Mouse (Mus musculus) brain, embryonic 18.5 days (tissue): ENCODE data around the gene Gpr183.
A peak's percentile ranks its signal among the peaks of the same experiment; 100 is the strongest.

Source experiments
- DNase-seq: peaks from one replicate; pipeline ENCODE4 v3.0.0-alpha.2; 2012; ENCODE audit warnings: low read depth, low spot score

Gpr183 gene

GRCm38 (mm10) chr14:121931594-121931993 lies 33.4 kb downstream of the Gpr183 start:
- no peak for DNase-seq

GRCm38 (mm10) chr14:121930731-121931383 lies 34.1 kb downstream of the Gpr183 start:
- DNase-seq, result no peak

GRCm38 (mm10) chr14:121929243-121929951 lies 35.6 kb downstream of the Gpr183 start:
- no peak for DNase-seq

GRCm38 (mm10) chr14:121928375-121929137 lies 36.4 kb downstream of the Gpr183 start:
- DNase-seq, result peak; percentile 32

- DNase-seq, result no peak
Measured at GRCm38 (mm10) chr14:121927451-121927850, 37.5 kb downstream of the Gpr183 start.

- no peak for DNase-seq
Measured at GRCm38 (mm10) chr14:121926901-121927300, 38.1 kb downstream of the Gpr183 start.

GRCm38 (mm10) chr14:121924876-121925275 lies 40.1 kb downstream of the Gpr183 start:
- DNase-seq, result no peak

- DNase-seq, result no peak
Measured at GRCm38 (mm10) chr14:121922731-121923130, 42.3 kb downstream of the Gpr183 start.

GRCm38 (mm10) chr14:121922016-121922415 lies 43.0 kb downstream of the Gpr183 start:
- no peak for DNase-seq

GRCm38 (mm10) chr14:121920511-121921124 lies 44.4 kb downstream of the Gpr183 start:
- DNase-seq, result no peak

GRCm38 (mm10) chr14:121919752-121920151 lies 45.2 kb downstream of the Gpr183 start:
- no peak for DNase-seq

GRCm38 (mm10) chr14:121918266-121918665 lies 46.7 kb downstream of the Gpr183 start:
- no peak for DNase-seq

GRCm38 (mm10) chr14:121916311-121917094 lies 48.5 kb downstream of the Gpr183 start:
- no peak for DNase-seq

- no peak for DNase-seq
Measured at GRCm38 (mm10) chr14:121915621-121916020, 49.4 kb downstream of the Gpr183 start, which contains the start of gene Gpr18. Gene Gpr18, minus strand, starts transcription at chr14:121915781.

GRCm38 (mm10) chr14:121915143-121915542 lies 49.9 kb downstream of the Gpr183 start:
- no peak for DNase-seq

- no peak for DNase-seq
Measured at GRCm38 (mm10) chr14:121912501-121912900, 52.5 kb downstream of the Gpr183 start.

- DNase-seq, result no peak
Measured at GRCm38 (mm10) chr14:121909868-121910267, 55.1 kb downstream of the Gpr183 start.

- no peak for DNase-seq
Measured at GRCm38 (mm10) chr14:121906992-121907681, 57.9 kb downstream of the Gpr183 start.

GRCm38 (mm10) chr14:121906341-121906991 lies 58.5 kb downstream of the Gpr183 start:
- no peak for DNase-seq

- DNase-seq, result no peak
Measured at GRCm38 (mm10) chr14:121904754-121905153, 60.2 kb downstream of the Gpr183 start.
